Mouse (Mus musculus): Measurements from ENCODE around the gene Flywch1.

GRCm38 (mm10) chr17:23740598-23741021, 30.8 kb downstream of the Flywch1 start, which contains the start of gene Paqr4:
- no peak for TF ChIP-seq CTCF (IDR thresholded peaks at IDR 0.05; ENCODE audit: low read depth)
- no peak for TF ChIP-seq EP300 (optimal IDR thresholded peaks at IDR 0.05)
